Mouse (Mus musculus) kidney, adult 2 months (tissue): ENCODE results near the gene Krtap9-3.
"Not testable (repeated sequence)": the region's sequence is repeated elsewhere in the genome, so short reads cannot be mapped to it uniquely, and the experiment has no call there.

ENCODE experiments used
- CTCF ChIP-seq: fragments of 200-500 bp; conservative IDR thresholded peaks from 2 replicates; pipeline ENCODE4 v1.5.1; 2011; ENCODE audit warnings: low read depth, mild to moderate bottlenecking, control low read depth, low read length, moderate library complexity, mixed read lengths; ENCODE audit not compliant: insufficient read depth, insufficient read length
- POLR2A ChIP-seq: fragments of 200-500 bp; IDR thresholded peaks from one replicate; pipeline ENCODE4 v1.6.1; 2011; ENCODE audit warnings: low read depth, low read length, control low read depth

DNA sequence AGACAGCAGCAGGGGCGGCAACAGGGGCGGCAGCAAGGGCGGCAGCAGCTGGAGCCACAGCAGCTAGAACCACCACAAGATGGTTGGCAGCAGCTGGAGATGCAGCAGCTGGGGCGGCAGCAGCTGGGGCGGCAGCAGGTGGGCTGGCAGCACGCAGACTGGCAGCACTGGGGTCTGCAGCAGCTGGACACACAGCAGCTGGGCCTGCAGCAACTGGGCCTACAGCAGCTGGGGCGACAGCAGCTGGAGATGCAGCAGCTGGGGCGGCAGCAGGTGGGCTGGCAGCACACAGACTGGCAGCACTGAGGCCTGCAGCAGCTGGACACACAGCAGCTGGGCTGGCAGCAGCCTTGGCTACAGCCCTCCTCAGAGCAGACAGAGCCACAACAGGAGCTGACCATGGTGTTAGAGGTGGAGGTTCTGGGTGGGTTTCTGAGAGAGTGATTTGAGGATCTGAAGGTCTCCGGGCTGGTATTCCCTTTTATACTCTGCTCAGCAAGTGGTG is 45.8 kb upstream of the Krtap9-3 start, which contains the start of gene Krtap4-7:
- TF ChIP-seq CTCF, POLR2A: not testable (repeated sequence)
